Mouse (Mus musculus): ENCODE results near the gene Prkg1. TPM values are rescaled to one million over a fixed set of nuclear protein-coding genes. Genes with fewer than 3 reads are reported as not detected.

The Prkg1 gene
- total and polyA plus RNA-seq, 3 experiments = not detected

GRCm38 (mm10) chr19:31754642-31755287, 10.1 kb downstream of the Prkg1 start:
- no peak for TF ChIP-seq MYC (IDR thresholded peaks at IDR 0.05; ENCODE audit: low read depth, low read length)
- no peak for TF ChIP-seq E2F4 (IDR thresholded peaks at IDR 0.05; ENCODE audit: borderline replicate concordance, low read depth, low read length)
- no peak for TF ChIP-seq CHD1 (IDR thresholded peaks at IDR 0.05; ENCODE audit: low read depth, low read length)
- TF ChIP-seq HCFC1 (IDR thresholded peaks at IDR 0.05; ENCODE audit: low read depth, low read length) = no peak
- no peak for TF ChIP-seq MYB (IDR thresholded peaks at IDR 0.05; ENCODE audit: low read depth, low read length)
- TF ChIP-seq CTCF (IDR thresholded peaks at IDR 0.05 in 2 of 3, conservative IDR thresholded peaks at IDR 0.05 in 1 of 3; ENCODE audit: control insufficient read depth in 1 of 3, insufficient read depth in 1 of 3, low read depth in 2 of 3, low read length in 3 of 3, poor library complexity in 1 of 3, severe bottlenecking in 1 of 3) = no peak
- no peak for TF ChIP-seq GABPA (IDR thresholded peaks at IDR 0.05; ENCODE audit: low read depth, low read length)
- TF ChIP-seq TAL1 (IDR thresholded peaks at IDR 0.05; ENCODE audit: low read length) = no peak
- no peak for TF ChIP-seq RCOR1 (IDR thresholded peaks at IDR 0.05; ENCODE audit: low read depth, low read length)
- TF ChIP-seq RAD21 (IDR thresholded peaks at IDR 0.05; ENCODE audit: low read depth, low read length) = no peak
- TF ChIP-seq MAX (IDR thresholded peaks at IDR 0.05; ENCODE audit: low read length) = no peak
- no peak for TF ChIP-seq ZMIZ1 (IDR thresholded peaks at IDR 0.05; ENCODE audit: low read depth, low read length)
- TF ChIP-seq ZC3H11A (IDR thresholded peaks at IDR 0.05; ENCODE audit: low read depth, low read length) = no peak
- no peak for TF ChIP-seq JUND (IDR thresholded peaks at IDR 0.05; ENCODE audit: low read depth, low read length)
- Histone ChIP-seq H3K9ac (ENCODE audit: control insufficient read depth, low read depth, low read length, poor library complexity, severe bottlenecking) (no peak overlapping the region), H3K4me1 (ENCODE audit: control insufficient read depth in 1 of 2, insufficient read depth in 2 of 2, low read length in 2 of 2) (no peaks in the 10 kb centered on the region), H3K79me2 (ENCODE audit: control insufficient read depth, insufficient read depth, low read length, poor library complexity) (no peaks in the 10 kb centered on the region), H3K4me3 (ENCODE audit: control insufficient read depth in 1 of 2, insufficient read depth in 1 of 2, low read depth in 2 of 2, low read length in 2 of 2) (no peak overlapping the region), H3K36me3 (ENCODE audit: control insufficient read depth in 1 of 2, insufficient read depth in 2 of 2, low read length in 2 of 2) (no peaks in the 10 kb centered on the region), H3K9me3 (replicated peaks; ENCODE audit: insufficient read depth, low read length) (no peaks in the 10 kb centered on the region), H3K27me3 (ENCODE audit: control insufficient read depth in 1 of 2, insufficient read depth in 2 of 2, low read length in 2 of 2) (no peaks in the 10 kb centered on the region; a peak in 2 of 4 replicates), H3K27ac (ENCODE audit: control insufficient read depth, low read depth, low read length) (no peak overlapping the region)
- no peak for DNase-seq (ENCODE audit: low read depth, low spot score)

GRCm38 (mm10) chr19:31750976-31751676, 13.7 kb downstream of the Prkg1 start:
- H3K27me3 ChIP-seq (ENCODE audit: control insufficient read depth in 1 of 2, insufficient read depth in 2 of 2, low read length in 2 of 2) = no peaks in the 10 kb centered on the region; a peak in 2 of 4 replicates
- H3K9ac ChIP-seq (ENCODE audit: control insufficient read depth, low read depth, low read length, poor library complexity, severe bottlenecking) = no peak overlapping the region
- H3K9me3 ChIP-seq (replicated peaks; ENCODE audit: insufficient read depth, low read length) = no peaks in the 10 kb centered on the region
- H3K4me3 ChIP-seq (ENCODE audit: control insufficient read depth in 1 of 2, insufficient read depth in 1 of 2, low read depth in 2 of 2, low read length in 2 of 2) = no peak overlapping the region
- no peak overlapping the region for H3K27ac ChIP-seq (ENCODE audit: control insufficient read depth, low read depth, low read length)
- no peaks in the 10 kb centered on the region for H3K4me1 ChIP-seq (ENCODE audit: control insufficient read depth in 1 of 2, insufficient read depth in 2 of 2, low read length in 2 of 2)
- TF ChIP-seq CTCF (IDR thresholded peaks at IDR 0.05 in 2 of 3, conservative IDR thresholded peaks at IDR 0.05 in 1 of 3; ENCODE audit: control insufficient read depth in 1 of 3, insufficient read depth in 1 of 3, low read depth in 2 of 3, low read length in 3 of 3, poor library complexity in 1 of 3, severe bottlenecking in 1 of 3) = no peak
- no peak for TF ChIP-seq USF1 (IDR thresholded peaks at IDR 0.05; ENCODE audit: low read depth, low read length)
- no peak for TF ChIP-seq POLR2AphosphoS2 (IDR thresholded peaks at IDR 0.05; ENCODE audit: low read length)
- TF ChIP-seq NELFE (IDR thresholded peaks at IDR 0.05; ENCODE audit: low read depth, low read length) = no peak
- TF ChIP-seq GATA1 (IDR thresholded peaks at IDR 0.05; ENCODE audit: low read depth, low read length) = no peak
- TF ChIP-seq TCF12 (IDR thresholded peaks at IDR 0.05; ENCODE audit: low read depth, low read length) = no peak
- TF ChIP-seq MYB (IDR thresholded peaks at IDR 0.05; ENCODE audit: low read depth, low read length) = no peak
- TF ChIP-seq ZKSCAN1 (IDR thresholded peaks at IDR 0.05; ENCODE audit: low read depth, low read length) = no peak
- no peak for TF ChIP-seq EP300 (IDR thresholded peaks at IDR 0.05; ENCODE audit: low read depth in 1 of 2, low read length in 2 of 2)
- no peak for TF ChIP-seq TBP (IDR thresholded peaks at IDR 0.05; ENCODE audit: low read depth, low read length)
- TF ChIP-seq USF2 (IDR thresholded peaks at IDR 0.05; ENCODE audit: borderline replicate concordance in 1 of 2, insufficient read depth in 1 of 2, low read depth in 1 of 2, low read length in 2 of 2) = no peak
- no peaks in the 10 kb centered on the region for H3K79me2 ChIP-seq (ENCODE audit: control insufficient read depth, insufficient read depth, low read length, poor library complexity)
- no peak for DNase-seq (ENCODE audit: low read depth, low spot score)
- no peaks in the 10 kb centered on the region for H3K36me3 ChIP-seq (ENCODE audit: control insufficient read depth in 1 of 2, insufficient read depth in 2 of 2, low read length in 2 of 2)

All from MEL (cell line).